Mouse (Mus musculus): ENCODE data around the gene Gpatch4.

- TF ChIP-seq CTCF (conservative IDR thresholded peaks at IDR 0.05; ENCODE audit: insufficient read depth, insufficient read length, low read depth, low read length) (no peak), POLR2A (IDR thresholded peaks at IDR 0.05; ENCODE audit: low read depth, low read length) (no peak)
These were observed 40.5 kb upstream of the Gpatch4 start for GRCm38 (mm10) chr3:88002291-88002976.

Data from kidney, adult 2 months (tissue).